Mouse (Mus musculus) G1E (cell line): ENCODE measurements at regions not wholly inside any gene's neighbourhood (a gene's known extent, or its start where the extent isn't known, plus 50 kb on each side); places are given as distances from the start of the nearest gene placed in this dataset.

ENCODE experiments used
- ATAC-seq: 2 replicates; pipeline ENCODE4 v1.8.0; 2016; ENCODE audit warnings: mild to moderate bottlenecking; ENCODE audit not compliant: insufficient number of reproducible peaks, poor library complexity, low FRiP score, severe bottlenecking; ENCODE audit errors: extremely low read depth
- DNase-seq: peaks from one replicate; pipeline ENCODE4 v3.0.0; 2012; ENCODE audit warnings: low spot score
- H3K27me3 ChIP-seq: 2 replicates; pipeline ENCODE4 v1.6.1; 2012; ENCODE audit warnings: mild to moderate bottlenecking, low read length, inconsistent platforms; ENCODE audit not compliant: insufficient read depth
- H3K36me3 ChIP-seq: replicated peaks from 2 replicates; pipeline ENCODE3; 2012; ENCODE audit warnings: mild to moderate bottlenecking, inconsistent platforms
- H3K4me1 ChIP-seq: 2 replicates; pipeline ENCODE4 v1.6.1; 2012; ENCODE audit warnings: low read depth, low read length, inconsistent platforms, mixed read lengths; ENCODE audit not compliant: insufficient read depth
- H3K4me3 ChIP-seq: 2 replicates; pipeline ENCODE4 v1.5.1; 2012; ENCODE audit warnings: low read depth, mild to moderate bottlenecking, inconsistent platforms, low read length, moderate library complexity, mixed read lengths
- H3K9me3 ChIP-seq: replicated peaks from 2 replicates; pipeline ENCODE4 v1.6.1; 2012; ENCODE audit warnings: inconsistent platforms
- CTCF ChIP-seq: IDR thresholded peaks from 2 replicates; pipeline ENCODE4 v1.5.1; 2012; ENCODE audit warnings: low read depth, low read length, inconsistent platforms, mixed read lengths
- GATA1 ChIP-seq: IDR thresholded peaks from 2 replicates; pipeline ENCODE4 v1.6.1; 2012; ENCODE audit warnings: borderline replicate concordance, low read length, inconsistent platforms, mixed read lengths
- GATA2 ChIP-seq: IDR thresholded peaks from 2 replicates; pipeline ENCODE4 v1.6.1; 2012; ENCODE audit warnings: low read depth, low read length, inconsistent platforms, borderline replicate concordance
- POLR2AphosphoS5 ChIP-seq: IDR thresholded peaks from 2 replicates; pipeline ENCODE4 v1.6.1; 2012; ENCODE audit warnings: low read depth, low read length, inconsistent platforms; ENCODE audit not compliant: insufficient replicate concordance
- TAL1 ChIP-seq: conservative IDR thresholded peaks from 2 replicates; pipeline ENCODE4 v1.6.1; 2012; ENCODE audit warnings: low read depth, low read length, inconsistent platforms, mixed read lengths

GRCm38 (mm10) chr17:49223651-49224050 lies 204.5 kb upstream of the Mocs1 start:
- ATAC-seq, result no peak
- peaks cover 66% of the 10 kb centered on the region for H3K9me3 ChIP-seq
- H3K27me3 ChIP-seq, result no peaks in the 10 kb centered on the region

DNA sequence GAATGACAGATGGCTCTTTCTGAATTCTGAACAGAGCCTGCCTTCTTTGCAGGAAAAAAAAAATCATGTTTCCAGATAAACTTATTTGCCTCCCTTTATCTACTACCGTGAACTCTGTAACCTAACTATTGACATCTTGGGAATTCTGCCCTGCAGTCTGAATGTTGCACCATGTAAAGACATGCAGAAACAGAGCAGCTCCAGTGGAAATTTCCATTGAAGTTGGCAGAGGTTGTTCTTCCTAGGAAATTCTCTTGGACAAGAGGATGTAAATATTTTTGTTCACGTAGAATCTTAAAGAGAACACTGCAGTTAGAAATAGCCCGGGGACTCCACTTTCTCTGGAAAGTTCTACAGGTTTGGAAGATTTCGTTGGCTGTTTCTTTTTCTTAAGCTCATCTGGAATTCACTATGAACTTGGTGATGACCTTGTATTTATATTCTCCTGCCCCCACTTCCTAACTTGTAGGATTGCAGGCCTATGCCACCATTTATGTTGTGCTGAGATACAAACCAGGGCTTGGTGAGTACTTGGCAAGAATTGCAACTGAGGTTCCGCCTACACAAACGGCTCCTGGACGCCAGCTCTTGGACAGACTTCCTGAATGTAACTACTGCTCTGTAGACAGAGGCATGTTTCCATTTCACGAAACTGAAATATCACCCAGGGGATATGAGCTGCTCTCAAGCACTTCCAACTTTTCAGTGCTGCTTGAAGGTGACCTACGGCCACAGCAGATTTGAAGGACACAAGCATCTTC lies 202.7 kb upstream of the Mocs1 start:
- Histone ChIP-seq H3K4me3 (no peak overlapping the region), H3K9me3 (peaks cover 68% of the 10 kb centered on the region), H3K36me3 (no peaks in the 10 kb centered on the region), H3K27me3 (no peaks in the 10 kb centered on the region), H3K4me1 (no peaks in the 10 kb centered on the region)
- DNase-seq (no peak), ATAC-seq (no peak)
- TF ChIP-seq CTCF, result no peak
- no peak for TF ChIP-seq POLR2AphosphoS5
- TF ChIP-seq TAL1, result no peak
- no peak for TF ChIP-seq GATA1
- TF ChIP-seq GATA2, result no peak

More at GRCm38 (mm10) chr17:49223651-49224050, 204.5 kb upstream of the Mocs1 start:
- Histone ChIP-seq H3K4me3 (no peak overlapping the region), H3K36me3 (no peaks in the 10 kb centered on the region), H3K4me1 (no peaks in the 10 kb centered on the region)
- TF ChIP-seq GATA1, result no peak
- no peak for TF ChIP-seq GATA2
- no peak for TF ChIP-seq TAL1
- DNase-seq, result no peak

GRCm38 (mm10) chr17:49226016-49226400 lies 202.2 kb upstream of the Mocs1 start:
- H3K4me3 ChIP-seq, result no peak overlapping the region
- no peaks in the 10 kb centered on the region for H3K27me3 ChIP-seq
- DNase-seq (no peak), ATAC-seq (no peak)
- no peaks in the 10 kb centered on the region for H3K4me1 ChIP-seq
- no peaks in the 10 kb centered on the region for H3K36me3 ChIP-seq
- peaks cover 69% of the 10 kb centered on the region for H3K9me3 ChIP-seq
- TF ChIP-seq CTCF (no peak), GATA1 (no peak), TAL1 (no peak), GATA2 (no peak), POLR2AphosphoS5 (no peak)

DNA sequence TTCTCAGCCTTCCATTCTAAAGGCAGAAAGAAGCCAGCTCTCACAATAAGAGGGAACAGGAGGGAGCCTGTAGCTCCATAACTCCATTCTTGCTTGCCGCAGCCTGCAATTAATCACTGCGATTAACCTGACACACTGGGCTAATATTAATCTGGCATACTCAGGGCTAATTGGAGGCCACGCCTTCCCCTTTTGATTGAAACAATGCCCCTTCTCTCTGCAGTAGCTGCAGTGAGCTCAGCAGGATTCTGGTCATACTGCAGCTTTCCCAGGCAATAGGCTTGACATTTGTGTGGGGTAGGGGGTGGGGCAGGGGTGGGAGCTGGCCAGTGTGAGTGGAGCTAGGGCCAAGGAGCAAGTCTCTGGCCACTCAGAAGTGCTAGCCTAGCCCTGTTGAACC lies 196.9 kb upstream of the Mocs1 start:
- H3K4me1 ChIP-seq, result no peaks in the 10 kb centered on the region
- DNase-seq, result no peak

DNA sequence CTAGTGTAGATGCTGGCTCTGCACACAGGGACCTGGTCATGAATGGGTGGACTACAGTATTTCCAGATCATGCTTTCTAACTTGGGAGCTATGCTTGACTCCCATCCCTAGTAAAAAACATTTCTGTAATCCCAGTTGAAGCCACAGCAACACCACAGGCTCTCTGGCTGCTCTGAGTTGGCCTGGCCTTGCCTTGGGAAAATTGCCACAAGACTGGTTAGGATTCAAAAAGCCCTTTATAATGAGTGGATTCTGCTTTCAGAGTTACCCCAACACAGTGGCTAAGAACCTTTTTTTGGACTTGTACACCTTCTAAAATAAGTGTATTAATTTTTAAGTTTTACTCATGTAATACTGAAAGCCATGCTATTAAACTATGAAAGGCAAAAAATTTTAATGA lies 188.1 kb upstream of the Mocs1 start:
- no peak overlapping the region for H3K4me3 ChIP-seq
- ATAC-seq, result no peak
- no peaks in the 10 kb centered on the region for H3K36me3 ChIP-seq
- H3K9me3 ChIP-seq, result peaks cover 67% of the 10 kb centered on the region
- no peaks in the 10 kb centered on the region for H3K27me3 ChIP-seq
- no peaks in the 10 kb centered on the region for H3K4me1 ChIP-seq
- TF ChIP-seq TAL1, result no peak
- no peak for TF ChIP-seq POLR2AphosphoS5
- no peak for TF ChIP-seq CTCF
- TF ChIP-seq GATA1, result no peak
- no peak for DNase-seq

More for the DNA sequence above, 196.9 kb upstream of the Mocs1 start:
- Histone ChIP-seq H3K27me3 (no peaks in the 10 kb centered on the region), H3K36me3 (no peaks in the 10 kb centered on the region), H3K9me3 (peaks cover 80% of the 10 kb centered on the region), H3K4me3 (no peak overlapping the region)
- no peak for ATAC-seq
- TF ChIP-seq TAL1, result no peak
- TF ChIP-seq GATA1, result no peak
- TF ChIP-seq POLR2AphosphoS5, result no peak
- no peak for TF ChIP-seq CTCF
- TF ChIP-seq GATA2, result no peak

- Histone ChIP-seq H3K27me3 (no peaks in the 10 kb centered on the region), H3K36me3 (no peaks in the 10 kb centered on the region), H3K9me3 (peaks cover 68% of the 10 kb centered on the region), H3K4me3 (no peak overlapping the region), H3K4me1 (no peaks in the 10 kb centered on the region)
- TF ChIP-seq CTCF (no peak), GATA2 (no peak), POLR2AphosphoS5 (no peak), GATA1 (no peak), TAL1 (no peak)
- ATAC-seq (no peak), DNase-seq (no peak)
Measured at GRCm38 (mm10) chr17:49243419-49243818, 184.7 kb upstream of the Mocs1 start.

- Histone ChIP-seq H3K36me3 (no peaks in the 10 kb centered on the region), H3K4me1 (no peaks in the 10 kb centered on the region), H3K4me3 (no peak overlapping the region), H3K27me3 (no peaks in the 10 kb centered on the region), H3K9me3 (peaks cover 74% of the 10 kb centered on the region)
- no peak for DNase-seq
- TF ChIP-seq GATA1, result no peak
- no peak for TF ChIP-seq CTCF
- no peak for TF ChIP-seq POLR2AphosphoS5
- TF ChIP-seq GATA2, result no peak
- TF ChIP-seq TAL1, result no peak
- ATAC-seq, result no peak
Measured at GRCm38 (mm10) chr17:49245013-49245412, 183.1 kb upstream of the Mocs1 start.
